Mouse (Mus musculus) heart, adult 2 months (tissue): ENCODE measurements at regions not wholly inside any gene's neighbourhood (a gene's known extent, or its start where the extent isn't known, plus 50 kb on each side); places are given as distances from the start of the nearest gene placed in this dataset.

Experiments
- DNase-seq, 2 experiments: peaks; one replicate each; pipeline ENCODE4 v3.0.0; 2021
- H3K27ac ChIP-seq: fragments of 200-600 bp; 2 replicates; pipeline ENCODE4 v1.8.1; 2022
- H3K27me3 ChIP-seq: fragments of 200-500 bp; 2 replicates; pipeline ENCODE4 v1.6.1; 2012; ENCODE audit warnings: mild to moderate bottlenecking, low read length, inconsistent platforms, mixed read lengths; ENCODE audit not compliant: control insufficient read depth, insufficient read depth
- H3K36me3 ChIP-seq: fragments of 200-500 bp; 2 replicates; pipeline ENCODE4 v1.6.1; 2012; ENCODE audit warnings: low read length, inconsistent platforms; ENCODE audit not compliant: control insufficient read depth, insufficient read depth
- H3K4me1 ChIP-seq: fragments of 200-500 bp; 2 replicates; pipeline ENCODE4 v1.6.1; 2011; ENCODE audit warnings: low read length; ENCODE audit not compliant: control insufficient read depth, insufficient read depth
- H3K4me3 ChIP-seq: fragments of 200-600 bp; 2 replicates; pipeline ENCODE4 v1.8.1; 2022
- H3K79me2 ChIP-seq: fragments of 200-500 bp; replicated peaks from 2 replicates; pipeline ENCODE4 v1.6.1; 2012; ENCODE audit warnings: mild to moderate bottlenecking, inconsistent platforms, low read length, moderate library complexity, mixed read lengths; ENCODE audit not compliant: control insufficient read depth, insufficient read depth
- H3K9ac ChIP-seq: fragments of 200-500 bp; 2 replicates; pipeline ENCODE4 v1.6.1; 2012; ENCODE audit warnings: low read depth, mild to moderate bottlenecking, control low read depth, inconsistent platforms, low read length, mixed read lengths
- CTCF ChIP-seq: fragments of 200-600 bp; IDR thresholded peaks from 2 replicates; pipeline ENCODE4 v1.8.1; 2022; ENCODE audit warnings: antibody characterized with exemption, mild to moderate bottlenecking, moderate library complexity
- EP300 ChIP-seq: fragments of 200-500 bp; IDR thresholded peaks from 2 replicates; pipeline ENCODE4 v1.6.1; 2011; ENCODE audit warnings: low read depth, low read length, control low read depth; ENCODE audit not compliant: insufficient read depth
- POLR2A ChIP-seq: fragments of 200-500 bp; IDR thresholded peaks from 2 replicates; pipeline ENCODE4 v1.6.1; 2011; ENCODE audit warnings: mild to moderate bottlenecking, low read depth, low read length, control low read depth; ENCODE audit not compliant: insufficient read depth
- WGBS: fragments of 180-500 bp; shearing (Covaris S2); methylation state at CpG from one replicate; pipeline ENCODE4 v1.1.7; 2018; 5-methylcytosine and 5-hydroxymethylcytosine counted together
- intact Hi-C: fragments of 180-260 bp; cut with DNase I; formaldehyde crosslinking; loops from one replicate; pipeline ENCODE4 v1.15.1; 2025

- Histone ChIP-seq H3K36me3 (no peaks in the 10 kb centered on the region), H3K27me3 (no peaks in the 10 kb centered on the region), H3K27ac (no peak overlapping the region), H3K4me1 (peaks cover 5% of the 10 kb centered on the region), H3K4me3 (no peak overlapping the region), H3K79me2 (no peaks in the 10 kb centered on the region), H3K9ac (no peak overlapping the region)
- no peak for TF ChIP-seq POLR2A
- no peak for TF ChIP-seq EP300
- no peak for TF ChIP-seq CTCF
- intact Hi-C loops: no loop called here
- WGBS: 9% methylated on average over 8 of the region's 8 CpGs
- peak; percentile 53 to 60 for DNase-seq
Measured at GRCm38 (mm10) chr5:142313944-142314343, 87.4 kb upstream of the Foxk1 start.

- Histone ChIP-seq H3K4me3 (no peak overlapping the region), H3K27ac (no peak overlapping the region), H3K27me3 (no peaks in the 10 kb centered on the region), H3K9ac (no peak overlapping the region), H3K36me3 (no peaks in the 10 kb centered on the region), H3K4me1 (peaks cover 5% of the 10 kb centered on the region), H3K79me2 (no peaks in the 10 kb centered on the region)
- 77% methylated on average over 5 of the region's 5 CpGs for whole genome bisulfite sequencing
- no peak for TF ChIP-seq POLR2A
- TF ChIP-seq CTCF: no peak
- TF ChIP-seq EP300: no peak
- intact Hi-C loops: no loop called here
- DNase-seq: no peak
Measured at GRCm38 (mm10) chr5:142314466-142314865, 86.8 kb upstream of the Foxk1 start.

DNA sequence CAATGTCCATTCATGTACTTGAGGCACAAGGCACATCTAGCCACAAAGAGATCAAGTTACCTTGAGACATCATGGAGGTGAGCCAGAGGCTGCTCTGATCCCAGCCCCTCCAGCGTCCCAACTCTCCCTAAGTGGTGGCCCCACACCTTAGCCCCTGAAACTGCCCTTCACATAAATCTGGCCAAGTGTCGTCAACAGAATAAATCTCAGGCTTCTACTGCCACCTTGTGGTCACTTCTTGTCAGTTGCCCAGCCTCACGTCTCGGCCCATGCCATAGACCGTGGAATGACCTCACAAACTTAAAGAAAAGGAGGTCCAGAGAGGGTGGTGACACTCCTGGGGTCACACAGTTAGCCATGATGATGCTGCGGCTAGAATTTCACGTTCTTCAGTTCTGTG lies 82.0 kb upstream of the Foxk1 start:
- no peaks in the 10 kb centered on the region for H3K79me2 ChIP-seq
- H3K27me3 ChIP-seq: no peaks in the 10 kb centered on the region
- intact Hi-C loops: loop anchor here (1.0 to 5.0 kb wide), 5 partner anchors 129 to 1472 kb away; partner anchors contain the start of gene Sdk1
- TF ChIP-seq CTCF (peak; percentile 94), EP300 (0 out of 2 replicates have a peak, but pooled peaks have one; percentile 49), POLR2A (no peak)
- DNase-seq: peak; percentile 47 to 63
- H3K9ac ChIP-seq: no peak overlapping the region
- no peaks in the 10 kb centered on the region for H3K36me3 ChIP-seq
- H3K27ac ChIP-seq: no peak overlapping the region
- no peak overlapping the region for H3K4me3 ChIP-seq
- WGBS: 4% methylated on average over 7 of the region's 7 CpGs
- peaks cover 3% of the 10 kb centered on the region for H3K4me1 ChIP-seq

DNA sequence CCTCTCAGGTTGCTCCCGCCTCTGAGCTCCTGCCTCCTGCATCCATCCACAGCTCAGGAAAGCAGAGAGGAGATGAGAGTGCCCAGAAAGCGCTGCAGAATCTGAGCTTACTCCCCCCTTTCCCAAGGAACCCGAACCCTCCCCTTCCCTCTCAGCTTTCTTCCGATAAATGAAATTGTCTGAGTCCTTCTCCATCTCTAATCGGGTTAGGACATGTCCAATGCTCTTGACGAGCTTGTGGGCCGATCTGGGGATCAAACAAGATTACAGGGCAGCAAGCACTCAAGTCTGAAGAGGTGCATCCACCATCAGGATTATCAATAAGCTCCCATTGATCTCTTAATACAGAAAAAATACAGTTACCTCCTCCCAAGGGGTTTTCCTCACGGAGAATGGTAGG lies 80.0 kb upstream of the Foxk1 start:
- no peak for TF ChIP-seq POLR2A
- no peak for TF ChIP-seq EP300
- no peak for TF ChIP-seq CTCF
- intact Hi-C loops: no loop called here
- 0 out of 2 replicates have a peak, but pooled peaks cover 1% of the 10 kb centered on the region for H3K4me1 ChIP-seq
- no peaks in the 10 kb centered on the region for H3K27me3 ChIP-seq
- DNase-seq: no peak
- H3K27ac ChIP-seq: no peak overlapping the region
- no peak overlapping the region for H3K9ac ChIP-seq
- WGBS: 73% methylated on average over 8 of the region's 8 CpGs
- no peaks in the 10 kb centered on the region for H3K79me2 ChIP-seq
- no peak overlapping the region for H3K4me3 ChIP-seq
- no peaks in the 10 kb centered on the region for H3K36me3 ChIP-seq

DNA sequence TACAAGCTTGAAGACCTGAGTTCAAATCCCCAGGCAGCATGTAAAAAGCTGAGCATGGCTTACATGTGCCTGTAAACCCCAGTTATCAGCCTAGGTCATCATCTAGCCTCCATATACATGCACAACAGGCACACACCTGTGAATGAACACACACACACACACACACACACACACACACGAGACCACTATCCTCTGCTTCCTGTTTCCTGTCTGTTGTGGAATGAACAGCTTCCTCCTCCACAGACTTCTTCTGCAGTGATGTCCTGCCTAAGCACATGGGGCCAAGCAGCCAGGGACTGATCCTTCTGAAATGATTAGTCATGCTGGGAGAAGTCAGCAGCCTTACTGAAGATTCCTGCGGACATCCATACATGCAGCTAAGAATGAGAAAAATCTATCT lies 76.4 kb upstream of the Foxk1 start:
- no peak for DNase-seq
- TF ChIP-seq CTCF: no peak
- no peak for TF ChIP-seq EP300
- TF ChIP-seq POLR2A: no peak
- 48% methylated on average over 2 of the region's 2 CpGs for WGBS

GRCm38 (mm10) chr5:142325560-142325959 lies 75.7 kb upstream of the Foxk1 start:
- DNase-seq: no peak
- H3K27me3 ChIP-seq: no peaks in the 10 kb centered on the region
- H3K4me3 ChIP-seq: no peak overlapping the region
- WGBS: 72% methylated on average over 4 of the region's 4 CpGs
- H3K9ac ChIP-seq: no peak overlapping the region
- intact Hi-C loops: no loop called here
- H3K79me2 ChIP-seq: no peaks in the 10 kb centered on the region
- TF ChIP-seq CTCF: peak; percentile 50
- TF ChIP-seq POLR2A: no peak
- TF ChIP-seq EP300: no peak
- no peaks in the 10 kb centered on the region for H3K4me1 ChIP-seq
- H3K27ac ChIP-seq: no peak overlapping the region
- H3K36me3 ChIP-seq: no peaks in the 10 kb centered on the region

More for the DNA sequence above, 76.4 kb upstream of the Foxk1 start:
- Histone ChIP-seq H3K4me3 (no peak overlapping the region), H3K27ac (no peak overlapping the region), H3K27me3 (no peaks in the 10 kb centered on the region), H3K4me1 (no peaks in the 10 kb centered on the region), H3K36me3 (no peaks in the 10 kb centered on the region), H3K9ac (no peak overlapping the region), H3K79me2 (no peaks in the 10 kb centered on the region)
- intact Hi-C loops: no loop called here
